Mouse (Mus musculus) heart, postnatal 0 days (tissue): ENCODE measurements around the gene Cyp2g1.

Source experiments
- CTCF ChIP-seq: IDR thresholded peaks from 2 replicates; pipeline ENCODE4 v1.5.1; 2016; ENCODE audit warnings: antibody characterized with exemption, control low read depth, low read depth
- EP300 ChIP-seq: IDR thresholded peaks from 2 replicates; pipeline ENCODE4 v1.6.1; 2016; ENCODE audit warnings: antibody characterized with exemption, low read depth

GRCm38 (mm10) chr7:26789984-26790383 lies 18.7 kb upstream of the Cyp2g1 start:
- TF ChIP-seq EP300, result no peak
- TF ChIP-seq CTCF, result no peak
